Mouse (Mus musculus) C2C12 (cell line): ENCODE measurements around the gene Adam12.

ENCODE experiments used
- CEBPB ChIP-seq: IDR thresholded peaks from one replicate; pipeline ENCODE4 v1.6.1; 2011; ENCODE audit warnings: low read depth, mild to moderate bottlenecking, control low read depth, moderate library complexity
- CTCF ChIP-seq: IDR thresholded peaks from one replicate; pipeline ENCODE4 v1.5.1; 2011; ENCODE audit not compliant: control insufficient read depth, insufficient read depth, insufficient read length

DNA sequence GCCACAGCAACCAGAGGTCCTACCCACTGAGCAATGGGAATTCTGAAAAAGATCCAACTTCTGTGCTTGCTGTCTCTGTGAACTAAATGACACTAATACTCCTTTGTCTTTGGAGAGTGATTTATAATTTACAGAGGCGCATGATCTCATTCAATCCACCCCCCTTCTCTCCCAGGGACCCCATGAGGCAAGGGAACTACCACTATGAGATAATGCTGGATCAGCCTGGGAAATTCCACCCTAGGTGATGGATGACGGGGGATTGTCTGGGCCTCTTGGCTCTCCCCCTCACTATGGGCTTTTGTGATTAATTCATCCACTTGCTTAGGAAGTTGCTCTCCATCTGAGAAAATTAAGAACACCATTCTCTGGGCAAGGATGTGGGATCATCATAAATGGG lies 274.1 kb downstream of the Adam12 start:
- TF ChIP-seq CTCF (no peak), CEBPB (no peak)
